Mouse (Mus musculus): Measurements from ENCODE around the gene Pmp22. TPM values are rescaled to one million over a fixed set of nuclear protein-coding genes. Genes with fewer than 3 reads are reported as not detected.

Pmp22 gene
- polyA plus RNA-seq, 1 experiment from 2014 or later: 107 TPM

- H3K27ac ChIP-seq: no peak overlapping the region
- H3K9me3 ChIP-seq (replicated peaks): no peaks in the 10 kb centered on the region
- WGBS: 81% methylated on average over 4 of the region's 4 CpGs
- no peak overlapping the region for H3K4me3 ChIP-seq
- H3K4me2 ChIP-seq: no peak overlapping the region
- no peak for ATAC-seq (replicated peaks; ENCODE audit: insufficient number of reproducible peaks, insufficient read depth, low FRiP score, low read depth)
- H3K9ac ChIP-seq: no peak overlapping the region
- no peaks in the 10 kb centered on the region for H3K27me3 ChIP-seq
- H3K36me3 ChIP-seq: no peaks in the 10 kb centered on the region
- H3K4me1 ChIP-seq (replicated peaks): peaks cover 38% of the 10 kb centered on the region
Measured at GRCm38 (mm10) chr11:63127513-63127912, 1.3 kb upstream of the Pmp22 start.

- no peak for ATAC-seq (replicated peaks; ENCODE audit: insufficient number of reproducible peaks, insufficient read depth, low FRiP score, low read depth)
- peak overlapping the region; percentile 24 for H3K4me3 ChIP-seq
- peaks cover 51% of the 10 kb centered on the region for H3K4me1 ChIP-seq (replicated peaks)
- peak overlapping the region; percentile 47 for H3K27ac ChIP-seq
- H3K27me3 ChIP-seq: peaks cover 3% of the 10 kb centered on the region; the same call in 1 of the 2 replicates
- 26% methylated on average over 9 of the region's 9 CpGs for WGBS
- peaks cover 3% of the 10 kb centered on the region; the same call in 1 of the 2 replicates for H3K36me3 ChIP-seq
- no peak overlapping the region for H3K9ac ChIP-seq
- no peaks in the 10 kb centered on the region for H3K9me3 ChIP-seq (replicated peaks)
- peak overlapping the region; percentile 83 for H3K4me2 ChIP-seq
Measured at GRCm38 (mm10) chr11:63129375-63129774, 593 bp downstream of the Pmp22 start.

GRCm38 (mm10) chr11:63129840-63130239 is 1.1 kb downstream of the Pmp22 start:
- Histone ChIP-seq H3K27me3 (peaks cover 3% of the 10 kb centered on the region; the same call in 1 of the 2 replicates), H3K4me2 (peak overlapping the region; percentile 83), H3K4me1 (replicated peaks) (peaks cover 55% of the 10 kb centered on the region), H3K4me3 (peak overlapping the region; percentile 24), H3K27ac (peak overlapping the region; percentile 47), H3K36me3 (peaks cover 7% of the 10 kb centered on the region; the same call in 1 of the 2 replicates), H3K9me3 (replicated peaks) (no peaks in the 10 kb centered on the region), H3K9ac (no peak overlapping the region)
- WGBS: 18% methylated on average over 12 of the region's 12 CpGs
- ATAC-seq (replicated peaks; ENCODE audit: insufficient number of reproducible peaks, insufficient read depth, low FRiP score, low read depth): no peak

- peaks cover 62% of the 10 kb centered on the region for H3K4me1 ChIP-seq (replicated peaks)
- WGBS: 28% methylated on average over 8 of the region's 8 CpGs
- peak overlapping the region; percentile 92 for H3K27ac ChIP-seq
- ATAC-seq (replicated peaks; ENCODE audit: insufficient number of reproducible peaks, insufficient read depth, low FRiP score, low read depth): no peak
- peak overlapping the region; percentile 83 for H3K4me2 ChIP-seq
- H3K9me3 ChIP-seq (replicated peaks): no peaks in the 10 kb centered on the region
- peak overlapping the region; percentile 60 for H3K4me3 ChIP-seq
- H3K27me3 ChIP-seq: peaks cover 3% of the 10 kb centered on the region; the same call in 1 of the 2 replicates
- peaks cover 10% of the 10 kb centered on the region; the same call in 1 of the 2 replicates for H3K36me3 ChIP-seq
- H3K9ac ChIP-seq: peak overlapping the region; percentile 82; the same call in 1 of the 2 replicates
Measured at GRCm38 (mm10) chr11:63130497-63130896, 1.7 kb downstream of the Pmp22 start.

- peak; percentile 68 for ATAC-seq (replicated peaks; ENCODE audit: insufficient number of reproducible peaks, insufficient read depth, low FRiP score, low read depth)
- H3K27me3 ChIP-seq: peaks cover 3% of the 10 kb centered on the region; the same call in 1 of the 2 replicates
- peak overlapping the region; percentile 82 for H3K9ac ChIP-seq
- H3K4me3 ChIP-seq: peak overlapping the region; percentile 60
- H3K4me1 ChIP-seq (replicated peaks): peaks cover 61% of the 10 kb centered on the region
- H3K4me2 ChIP-seq: peak overlapping the region; percentile 83
- H3K9me3 ChIP-seq (replicated peaks): no peaks in the 10 kb centered on the region
- peaks cover 10% of the 10 kb centered on the region; the same call in 1 of the 2 replicates for H3K36me3 ChIP-seq
- 5% methylated on average over 33 of the region's 33 CpGs for WGBS
- H3K27ac ChIP-seq: peak overlapping the region; percentile 92
Measured at GRCm38 (mm10) chr11:63131001-63131692, 2.4 kb downstream of the Pmp22 start.

GRCm38 (mm10) chr11:63131693-63132040 is 2.9 kb downstream of the Pmp22 start:
- Histone ChIP-seq H3K4me3 (peak overlapping the region; percentile 60), H3K4me1 (replicated peaks) (peaks cover 62% of the 10 kb centered on the region), H3K9ac (peak overlapping the region; percentile 82), H3K27ac (peak overlapping the region; percentile 92), H3K4me2 (peak overlapping the region; percentile 83), H3K27me3 (peaks cover 3% of the 10 kb centered on the region; the same call in 1 of the 2 replicates), H3K36me3 (peaks cover 10% of the 10 kb centered on the region; the same call in 1 of the 2 replicates), H3K9me3 (replicated peaks) (no peaks in the 10 kb centered on the region)
- no peak for ATAC-seq (replicated peaks; ENCODE audit: insufficient number of reproducible peaks, insufficient read depth, low FRiP score, low read depth)
- WGBS: 2% methylated on average over 11 of the region's 11 CpGs

GRCm38 (mm10) chr11:63132151-63132500 is 3.3 kb downstream of the Pmp22 start:
- Histone ChIP-seq H3K4me1 (replicated peaks) (peaks cover 62% of the 10 kb centered on the region), H3K9me3 (replicated peaks) (no peaks in the 10 kb centered on the region), H3K9ac (peak overlapping the region; percentile 82), H3K4me3 (peak overlapping the region; percentile 60), H3K27me3 (peaks cover 3% of the 10 kb centered on the region; the same call in 1 of the 2 replicates), H3K27ac (peak overlapping the region; percentile 92), H3K36me3 (peaks cover 13% of the 10 kb centered on the region), H3K4me2 (peak overlapping the region; percentile 83)
- 0 out of 2 replicates have a peak, but pooled peaks have one; percentile 1 for ATAC-seq (replicated peaks; ENCODE audit: insufficient number of reproducible peaks, insufficient read depth, low FRiP score, low read depth)
- WGBS: 1% methylated on average over 11 of the region's 11 CpGs

- peaks cover 14% of the 10 kb centered on the region for H3K36me3 ChIP-seq
- peak overlapping the region; percentile 92 for H3K27ac ChIP-seq
- peak overlapping the region; percentile 83 for H3K4me2 ChIP-seq
- under 1% methylated on average over 65 of the region's 66 CpGs for WGBS
- peaks cover 3% of the 10 kb centered on the region; the same call in 1 of the 2 replicates for H3K27me3 ChIP-seq
- H3K9me3 ChIP-seq (replicated peaks): no peaks in the 10 kb centered on the region
- ATAC-seq (replicated peaks; ENCODE audit: insufficient number of reproducible peaks, insufficient read depth, low FRiP score, low read depth): peak; percentile 60
- H3K9ac ChIP-seq: peak overlapping the region; percentile 82
- H3K4me1 ChIP-seq (replicated peaks): peaks cover 62% of the 10 kb centered on the region
- peak overlapping the region; percentile 60 for H3K4me3 ChIP-seq
Measured at GRCm38 (mm10) chr11:63132501-63133435, 4.0 kb downstream of the Pmp22 start.

GRCm38 (mm10) chr11:63134021-63134420 is 5.2 kb downstream of the Pmp22 start:
- ATAC-seq (replicated peaks; ENCODE audit: insufficient number of reproducible peaks, insufficient read depth, low FRiP score, low read depth): no peak
- Histone ChIP-seq H3K27me3 (peaks cover 3% of the 10 kb centered on the region; the same call in 1 of the 2 replicates), H3K4me3 (peak overlapping the region; percentile 60; the same call in 1 of the 2 replicates), H3K9ac (no peak overlapping the region), H3K9me3 (replicated peaks) (no peaks in the 10 kb centered on the region), H3K4me1 (replicated peaks) (peaks cover 57% of the 10 kb centered on the region), H3K36me3 (peaks cover 17% of the 10 kb centered on the region), H3K27ac (no peak overlapping the region), H3K4me2 (peak overlapping the region; percentile 83; the same call in 1 of the 2 replicates)
- 76% methylated on average over 5 of the region's 5 CpGs for WGBS

- no peak overlapping the region for H3K4me3 ChIP-seq
- H3K4me1 ChIP-seq (replicated peaks): peaks cover 49% of the 10 kb centered on the region
- H3K36me3 ChIP-seq: peaks cover 24% of the 10 kb centered on the region
- WGBS: 60% methylated on average over 15 of the region's 15 CpGs
- peaks cover 3% of the 10 kb centered on the region; the same call in 1 of the 2 replicates for H3K27me3 ChIP-seq
- H3K4me2 ChIP-seq: peak overlapping the region; percentile 9; the same call in 1 of the 2 replicates
- ATAC-seq (replicated peaks; ENCODE audit: insufficient number of reproducible peaks, insufficient read depth, low FRiP score, low read depth): no peak
- H3K9ac ChIP-seq: no peak overlapping the region
- H3K9me3 ChIP-seq (replicated peaks): no peaks in the 10 kb centered on the region
- H3K27ac ChIP-seq: peak overlapping the region; percentile 46; the same call in 1 of the 2 replicates
Measured at GRCm38 (mm10) chr11:63134742-63135482, 6.1 kb downstream of the Pmp22 start.

Measured in heart, embryonic 15.5 days (tissue).